Mouse (Mus musculus) olfactory bulb, adult 2 months (tissue): ENCODE measurements at regions not wholly inside any gene's neighbourhood (a gene's known extent, or its start where the extent isn't known, plus 50 kb on each side); places are given as distances from the start of the nearest gene placed in this dataset.

ENCODE experiments used
- CTCF ChIP-seq: fragments of 200-500 bp; IDR thresholded peaks from 2 replicates; pipeline ENCODE4 v1.5.1; 2012; ENCODE audit warnings: low read depth, mild to moderate bottlenecking, low read length, moderate library complexity; ENCODE audit not compliant: insufficient read depth
- POLR2A ChIP-seq: fragments of 200-500 bp; IDR thresholded peaks from 2 replicates; pipeline ENCODE4 v1.6.1; 2012; ENCODE audit warnings: mild to moderate bottlenecking, low read depth, low read length, moderate library complexity; ENCODE audit not compliant: insufficient read depth

DNA sequence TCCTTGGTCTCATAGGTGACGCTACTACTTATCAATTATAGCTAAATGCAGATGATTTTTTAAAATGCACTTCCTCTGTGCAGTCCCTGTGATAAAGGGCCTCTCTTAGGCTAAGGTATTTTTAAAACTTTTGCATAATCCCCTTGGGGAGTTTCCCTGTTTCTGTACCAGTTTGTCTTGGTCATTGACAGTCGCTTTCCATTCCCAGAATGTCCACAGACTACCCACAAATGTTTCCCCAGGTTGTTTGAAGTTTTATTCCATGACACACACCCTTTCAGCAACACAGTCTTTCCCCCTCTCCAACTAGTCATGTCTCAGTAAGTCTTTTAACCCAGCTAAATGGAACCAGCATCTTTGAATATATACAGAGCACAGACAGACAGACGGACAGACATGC is 57.6 kb upstream of the Abcd3 start:
- no peak for TF ChIP-seq CTCF
- no peak for TF ChIP-seq POLR2A
